Mouse (Mus musculus): ENCODE results near the gene Rfxap.
"Not testable (repeated sequence)": the region's sequence is repeated elsewhere in the genome, so short reads cannot be mapped to it uniquely, and the experiment has no call there.

Gene Rfxap

DNA sequence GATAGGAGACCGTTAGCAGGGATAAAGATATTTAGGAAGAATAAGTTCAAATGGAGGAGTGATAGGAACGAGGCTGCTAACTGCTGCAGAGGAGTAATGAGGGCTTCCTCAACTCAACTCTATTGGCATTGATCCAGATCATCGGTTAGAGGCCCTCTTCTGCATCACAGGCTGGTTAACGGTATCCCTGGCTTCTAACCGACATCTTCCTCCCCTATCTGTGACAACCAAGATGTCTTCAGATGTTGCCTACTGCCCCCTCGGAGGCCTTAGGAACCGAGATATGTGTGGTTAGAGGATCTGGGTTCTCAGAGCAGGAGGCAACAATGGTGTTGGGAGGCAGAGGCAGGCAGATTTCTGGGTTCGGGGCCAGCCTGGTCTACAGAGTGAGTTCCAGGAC lies 39.0 kb downstream of the Rfxap start:
- DNase-seq (ENCODE audit: extremely low spot score, low read depth, low spot score), result no peak

DNA sequence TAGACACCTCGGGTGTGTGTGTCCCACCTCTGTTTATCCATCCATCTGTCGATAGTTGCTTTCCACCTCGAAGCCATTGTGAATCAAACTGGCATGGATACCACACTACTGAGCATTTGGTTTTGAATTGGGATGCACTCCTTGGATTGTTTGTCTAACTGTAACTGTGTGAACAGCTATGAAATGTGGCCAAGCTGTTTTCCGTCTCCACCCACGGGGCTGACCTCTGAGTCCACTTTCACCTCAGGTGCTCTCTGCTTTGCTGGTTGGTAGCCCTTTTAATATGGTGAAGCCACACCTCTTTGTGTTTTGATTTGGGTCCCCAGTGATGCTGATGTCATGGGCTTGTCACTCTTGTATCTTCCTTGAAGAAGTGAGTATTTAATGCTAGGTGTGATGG lies 40.8 kb downstream of the Rfxap start:
- DNase-seq (ENCODE audit: extremely low spot score, low read depth, low spot score), result no peak

DNA sequence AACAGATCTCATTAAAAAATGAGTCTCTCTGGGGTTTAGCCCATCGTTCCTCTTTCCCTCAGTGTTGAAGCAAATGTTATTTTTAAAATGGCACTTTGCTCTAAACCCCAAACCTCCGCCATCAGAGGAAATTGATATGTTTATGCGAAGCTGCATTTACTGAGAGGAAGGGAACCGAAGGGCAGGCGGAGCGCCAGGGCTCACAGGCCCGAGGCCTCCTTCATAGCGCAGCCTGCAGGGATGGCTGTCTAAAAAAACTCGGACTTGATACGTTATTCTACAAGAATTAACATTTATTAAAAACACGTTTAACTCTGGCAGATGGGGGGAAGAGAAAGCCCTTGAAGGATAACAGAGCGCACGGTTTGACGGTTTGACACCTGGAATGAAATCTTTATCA lies 41.6 kb downstream of the Rfxap start:
- no peak for DNase-seq (ENCODE audit: extremely low spot score, low read depth, low spot score)

DNA sequence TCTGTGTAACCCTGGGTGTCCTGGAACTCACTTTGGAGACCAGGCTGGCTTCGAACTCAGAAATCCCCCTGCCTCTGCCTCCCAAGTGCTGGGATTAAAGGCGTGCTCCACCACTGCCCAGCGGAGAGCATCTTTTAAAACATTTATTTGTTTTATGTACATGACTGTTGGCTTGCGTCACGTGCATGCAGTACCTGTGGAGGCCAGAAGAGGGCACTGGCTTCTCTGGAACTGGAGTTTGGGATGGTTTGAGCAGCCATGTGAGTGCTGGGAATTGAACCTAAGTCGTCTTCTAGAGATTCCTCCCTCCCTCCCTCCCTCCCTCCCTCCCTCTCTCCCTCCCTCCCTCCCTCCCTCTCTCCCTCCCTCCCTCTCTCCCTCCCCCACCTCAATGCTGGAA lies 42.1 kb downstream of the Rfxap start:
- not testable (repeated sequence) for DNase-seq (ENCODE audit: extremely low spot score, low read depth, low spot score)

- DNase-seq (ENCODE audit: extremely low spot score, low read depth, low spot score), result no peak
Measured at GRCm38 (mm10) chr3:54764418-54764817, 43.2 kb downstream of the Rfxap start.

- no peak for DNase-seq (ENCODE audit: extremely low spot score, low read depth, low spot score)
Measured at GRCm38 (mm10) chr3:54761258-54761657, 46.3 kb downstream of the Rfxap start.

- no peak for DNase-seq (ENCODE audit: extremely low spot score, low read depth, low spot score)
Measured at GRCm38 (mm10) chr3:54760321-54761115, 47.1 kb downstream of the Rfxap start.

DNA sequence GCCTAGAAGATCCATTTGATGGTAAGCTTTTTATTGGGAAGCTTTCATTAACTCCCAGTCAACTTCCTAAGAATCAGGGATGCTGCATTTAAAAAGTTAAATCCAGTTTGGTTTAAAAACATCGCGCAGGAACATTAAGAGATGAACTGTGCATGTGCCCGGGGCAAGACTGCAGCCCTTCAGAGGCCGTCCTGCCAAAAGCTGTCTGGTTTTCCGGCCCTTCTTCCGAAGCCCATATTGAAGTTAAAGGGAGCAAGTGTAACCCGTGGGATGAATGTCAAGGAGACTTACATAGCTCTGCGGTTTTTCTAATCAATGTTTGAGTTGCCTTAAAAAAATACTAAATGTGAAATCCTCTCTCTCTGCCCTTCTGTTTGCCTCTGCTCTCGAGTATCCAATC lies 48.4 kb downstream of the Rfxap start:
- DNase-seq (ENCODE audit: extremely low spot score, low read depth, low spot score), result no peak

- DNase-seq (ENCODE audit: extremely low spot score, low read depth, low spot score), result no peak
Measured at GRCm38 (mm10) chr3:54757446-54757845, 50.1 kb downstream of the Rfxap start.

GRCm38 (mm10) chr3:54756058-54756457 lies 51.5 kb downstream of the Rfxap start:
- DNase-seq (ENCODE audit: extremely low spot score, low read depth, low spot score), result no peak

GRCm38 (mm10) chr3:54755145-54756041 lies 52.2 kb downstream of the Rfxap start, which contains the start of gene Smad9:
Gene Smad9, plus strand, starts transcription at chr3:54755582.
- no peak for DNase-seq (ENCODE audit: extremely low spot score, low read depth, low spot score)

GRCm38 (mm10) chr3:54753411-54753810 lies 54.2 kb downstream of the Rfxap start:
- DNase-seq (ENCODE audit: extremely low spot score, low read depth, low spot score), result no peak
